Mouse (Mus musculus) neural tube, embryonic 13.5 days (tissue): ENCODE measurements around the gene Gm11559. TPM values are rescaled to one million over a fixed set of nuclear protein-coding genes. Genes with fewer than 3 reads are reported as not detected.

Experiments used
- polyA plus RNA-seq: library from polyadenylated mRNA; unstranded; fragments of >200 nt; fragmentation: Nextera tagmentation; extraction: Ambion mirVana; gene quantifications from 2 replicates; pipeline ENCODE4 v1.2.1, GENCODE M21; 2015

Gene Gm11559
- polyA plus RNA-seq, 1 experiment from 2014 or later, result not detected

Other genes starting within 250 kb of the Gm11559 start
- gene Krtap2-4, start 249.6 kb upstream of the Gm11559 start, polyA plus RNA-seq, result not detected in 2 replicates
- not detected in 2 replicates for gene Gm11562, start 244.0 kb upstream of the Gm11559 start, polyA plus RNA-seq
- gene Krtap4-1, start 236.2 kb upstream of the Gm11559 start, polyA plus RNA-seq, result not detected in 2 replicates
- not detected in 2 replicates for gene Krtap4-2, start 229.4 kb upstream of the Gm11559 start, polyA plus RNA-seq
- not detected in 2 replicates for gene Krtap4-7, start 220.4 kb upstream of the Gm11559 start, polyA plus RNA-seq
- gene Gm11555, start 214.2 kb upstream of the Gm11559 start, polyA plus RNA-seq, result not detected in 2 replicates
- gene Gm11563, start 205.5 kb upstream of the Gm11559 start, polyA plus RNA-seq, result not detected in 2 replicates
- gene Krtap4-6, start 198.5 kb upstream of the Gm11559 start, polyA plus RNA-seq, result not detected in 2 replicates
- gene Gm14190, start 173.7 kb upstream of the Gm11559 start, polyA plus RNA-seq, result not detected in 2 replicates
- not detected in 2 replicates for gene Gm14180, start 130.2 kb upstream of the Gm11559 start, polyA plus RNA-seq
- not detected in 2 replicates for gene Gm11595, start 91.6 kb upstream of the Gm11559 start, polyA plus RNA-seq
- not detected in 2 replicates for gene Krtap4-8, start 83.8 kb upstream of the Gm11559 start, polyA plus RNA-seq
- not detected in 2 replicates for gene Krtap4-9, start 79.3 kb upstream of the Gm11559 start, polyA plus RNA-seq
- not detected in 2 replicates for gene Gm11596, start 71.0 kb upstream of the Gm11559 start, polyA plus RNA-seq
- not detected in 2 replicates for gene Gm11569, start 65.5 kb upstream of the Gm11559 start, polyA plus RNA-seq
- gene Gm11554, start 60.0 kb upstream of the Gm11559 start, polyA plus RNA-seq, result not detected in 2 replicates
- gene Krtap4-13, start 54.6 kb upstream of the Gm11559 start, polyA plus RNA-seq, result not detected in 2 replicates
- not detected in 2 replicates for gene Gm11564, start 48.8 kb upstream of the Gm11559 start, polyA plus RNA-seq
- not detected in 2 replicates for gene 2300003K06Rik, start 26.4 kb upstream of the Gm11559 start, polyA plus RNA-seq
- gene Krtap4-16, start 12.9 kb upstream of the Gm11559 start, polyA plus RNA-seq, result not detected in 2 replicates
- not detected in 2 replicates for gene Gm11568, start 6.6 kb upstream of the Gm11559 start, polyA plus RNA-seq
- not detected in 2 replicates for gene Krtap9-1, start 8.9 kb downstream of the Gm11559 start, polyA plus RNA-seq
- not detected in 2 replicates for gene Gm11567, start 14.7 kb downstream of the Gm11559 start, polyA plus RNA-seq
- not detected in 2 replicates for gene Krtap31-1, start 43.4 kb downstream of the Gm11559 start, polyA plus RNA-seq
- gene Gm11565, start 50.3 kb downstream of the Gm11559 start, polyA plus RNA-seq, result not detected in 2 replicates
- gene Krtap31-2, start 71.8 kb downstream of the Gm11559 start, polyA plus RNA-seq, result not detected in 2 replicates
- not detected in 2 replicates for gene Krtap9-5, start 84.0 kb downstream of the Gm11559 start, polyA plus RNA-seq
- gene Krtap29-1, start 114.6 kb downstream of the Gm11559 start, polyA plus RNA-seq, result not detected in 2 replicates
- gene Krtap16-1, start 122.1 kb downstream of the Gm11559 start, polyA plus RNA-seq, result not detected in 2 replicates
- 0.55 TPM in 1 of 2 replicates, not detected in the other for gene Krtap17-1, start 129.5 kb downstream of the Gm11559 start, polyA plus RNA-seq
- not detected in 2 replicates for gene Krt33a, start 151.7 kb downstream of the Gm11559 start, polyA plus RNA-seq
- gene Krt33b, start 165.4 kb downstream of the Gm11559 start, polyA plus RNA-seq, result not detected in 2 replicates
- gene Krt34, start 177.1 kb downstream of the Gm11559 start, polyA plus RNA-seq, result not detected in 2 replicates
- not detected in 2 replicates for gene Krt31, start 186.1 kb downstream of the Gm11559 start, polyA plus RNA-seq
- not detected in 2 replicates for gene Krt32, start 223.8 kb downstream of the Gm11559 start, polyA plus RNA-seq
- not detected in 2 replicates for gene Krt35, start 231.8 kb downstream of the Gm11559 start, polyA plus RNA-seq
- gene Krt36, start 241.2 kb downstream of the Gm11559 start, polyA plus RNA-seq, result not detected in 2 replicates